Mouse (Mus musculus): ENCODE data around the gene Olfr1258. TPM values are rescaled to one million over a fixed set of nuclear protein-coding genes. Genes with fewer than 3 reads are reported as not detected.
"Not testable (repeated sequence)": the region's sequence is repeated elsewhere in the genome, so short reads cannot be mapped to it uniquely, and the experiment has no call there.

Olfr1258 gene
- not detected for total RNA-seq (2021)

- no peak for DNase-seq
- intact Hi-C loops (cut with DNase I): no loop called here
These were observed at the start of gene Olfr1258 for GRCm38 (mm10) chr2:89927009-89927408. Gene Olfr1258 (plus strand): TSS chr2:89927309.

DNA sequence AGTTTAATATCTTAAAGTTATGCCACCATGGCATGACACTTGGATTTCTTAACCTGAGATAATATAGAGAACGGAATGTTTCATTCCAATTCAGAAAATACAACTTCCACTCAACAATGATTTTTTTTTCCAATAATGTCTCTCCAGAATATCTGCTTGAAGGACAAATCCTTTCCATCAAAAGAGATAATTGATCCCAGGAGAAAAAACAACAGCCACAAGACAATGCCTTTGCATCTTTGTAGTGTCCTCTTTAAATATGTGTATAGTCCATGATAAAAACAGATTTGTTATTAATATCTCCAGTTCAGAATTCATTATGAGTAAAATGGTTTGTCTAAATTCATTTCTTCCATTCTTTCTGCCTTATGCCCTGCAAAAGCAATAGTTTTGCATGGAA, 49.0 kb upstream of the Olfr1258 start, which contains the start of gene Olfr1257:
TSS of gene Olfr1257 (plus strand) at position 301 of the 400 bp plus-strand sequence.
- DNase-seq: no peak
- intact Hi-C loops (cut with DNase I): no loop called here

- intact Hi-C loops (cut with DNase I): not testable (repeated sequence)
These were observed 14.5 kb upstream of the Olfr1258 start for GRCm38 (mm10) chr2:89912616-89913015.

GRCm38 (mm10) chr2:89948564-89948963, 21.5 kb downstream of the Olfr1258 start, which contains the start of gene Olfr1259:
Gene Olfr1259 (minus strand): TSS chr2:89948664.
- DNase-seq: no peak
- intact Hi-C loops (cut with DNase I): no loop called here

More at GRCm38 (mm10) chr2:89912616-89913015, 14.5 kb upstream of the Olfr1258 start:
- DNase-seq: not testable (repeated sequence)

- no peak for DNase-seq
- intact Hi-C loops (cut with DNase I): no loop called here
These were observed 47.1 kb downstream of the Olfr1258 start, which contains the start of gene Olfr1260 for GRCm38 (mm10) chr2:89974184-89974583. Gene Olfr1260 (plus strand): TSS chr2:89974340.

DNA sequence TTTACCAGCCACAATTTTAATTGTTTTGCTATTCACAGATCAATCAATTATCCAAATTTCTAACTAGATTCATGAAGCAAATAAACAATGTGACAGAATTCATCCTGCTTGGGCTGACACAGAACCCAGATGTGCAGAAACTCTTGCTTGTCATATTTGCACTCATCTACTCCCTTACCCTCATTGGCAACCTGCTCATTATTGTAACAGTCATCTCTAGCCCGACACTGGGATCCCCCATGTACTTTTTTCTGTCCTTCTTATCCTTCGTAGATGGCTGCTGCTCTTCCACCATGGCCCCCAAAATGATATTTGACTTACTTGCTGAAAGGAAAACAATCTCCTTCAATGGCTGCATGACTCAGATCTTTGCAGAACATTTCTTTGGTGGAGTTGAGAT, 50.6 kb downstream of the Olfr1258 start:
- intact Hi-C loops (cut with DNase I): no loop called here
- DNase-seq: no peak

Other genes with a start within 250 kb of the Olfr1258 start
- not detected for gene Olfr1252, start 202.3 kb upstream of the Olfr1258 start, total RNA-seq (2021)
- not detected for gene Olfr1253, start 170.2 kb upstream of the Olfr1258 start, total RNA-seq (2021)
- gene Olfr1254, start 133.7 kb upstream of the Olfr1258 start, total RNA-seq (2021): not detected
- not detected for gene Olfr1255, start 115.3 kb upstream of the Olfr1258 start, total RNA-seq (2021)
- gene Olfr1256, start 85.8 kb upstream of the Olfr1258 start, total RNA-seq (2021): not detected
- not detected for gene Olfr48, start 79.1 kb upstream of the Olfr1258 start, total RNA-seq (2021)
- not detected for gene Olfr1257, start 48.9 kb upstream of the Olfr1258 start, total RNA-seq (2021)
- not detected for gene Olfr1259, start 21.4 kb downstream of the Olfr1258 start, total RNA-seq (2021)
- not detected for gene Olfr1260, start 47.0 kb downstream of the Olfr1258 start, total RNA-seq (2021)
- gene Olfr1261, start 63.9 kb downstream of the Olfr1258 start, total RNA-seq (2021): under 1 TPM in 1 of 2 experiments, not detected in 1; 0.12 TPM
- gene Olfr1262, start 72.8 kb downstream of the Olfr1258 start, total RNA-seq (2021): not detected
- gene Olfr1263, start 84.8 kb downstream of the Olfr1258 start, total RNA-seq (2021): not detected
- gene Olfr1264, start 98.3 kb downstream of the Olfr1258 start, total RNA-seq (2021): not detected
- gene Olfr1265, start 108.0 kb downstream of the Olfr1258 start, total RNA-seq (2021): under 1 TPM in 1 of 2 experiments, not detected in 1; 0.06 TPM
- not detected for gene Olfr140, start 136.3 kb downstream of the Olfr1258 start, total RNA-seq (2021)
- not detected for gene Olfr1269, start 194.1 kb downstream of the Olfr1258 start, total RNA-seq (2021)
- gene Olfr32, start 215.0 kb downstream of the Olfr1258 start, total RNA-seq (2021): not detected
- gene Olfr1270, start 225.8 kb downstream of the Olfr1258 start, total RNA-seq (2021): not detected

All from left cerebral cortex, postnatal 4 days (tissue).